Mouse (Mus musculus) heart, embryonic 14.5 days (tissue): ENCODE measurements at regions not wholly inside any gene's neighbourhood (a gene's known extent, or its start where the extent isn't known, plus 50 kb on each side); places are given as distances from the start of the nearest gene placed in this dataset.
A peak's percentile ranks its signal among the peaks of the same experiment; 100 is the strongest.

Experiments used
- ATAC-seq: fragments of 200-750 bp; cut with Nextera tagmentation; 2 replicates; pipeline ENCODE4 v1.8.0; 2017; ENCODE audit warnings: low read depth, moderate TSS enrichment; ENCODE audit not compliant: insufficient number of reproducible peaks, insufficient read depth, low FRiP score
- H3K27ac ChIP-seq, 2 experiments: fragments of 200-500 bp in 1 of 2; fragments of 300-500 bp in 1 of 2; sonication (generic) in 1 of 2; replicated peaks in 1 of 2; 2 replicates each; pipeline ENCODE4 v1.5.1; 2012 to 2014; ENCODE audit warnings: low read depth in 2 of 2, low read length in 2 of 2, control low read depth in 1 of 2, mild to moderate bottlenecking in 1 of 2, mixed read lengths in 1 of 2; ENCODE audit not compliant: control insufficient read depth in 1 of 2, insufficient read depth in 1 of 2
- H3K27me3 ChIP-seq: fragments of 300-500 bp; sonication (generic); 2 replicates; pipeline ENCODE4 v1.6.1; 2014; ENCODE audit warnings: mild to moderate bottlenecking, low read length, control low read depth; ENCODE audit not compliant: control insufficient read depth, insufficient read depth
- H3K36me3 ChIP-seq: fragments of 300-500 bp; sonication (generic); 2 replicates; pipeline ENCODE4 v1.6.1; 2014; ENCODE audit warnings: mild to moderate bottlenecking, control low read depth, low read length, mixed read lengths; ENCODE audit not compliant: control insufficient read depth, insufficient read depth
- H3K4me1 ChIP-seq, 2 experiments: fragments of 200-500 bp in 1 of 2; fragments of 300-500 bp in 1 of 2; sonication (generic) in 1 of 2; 2 replicates each; pipeline ENCODE4 v1.6.1; 2012 to 2014; ENCODE audit warnings: low read length in 2 of 2, control low read depth in 1 of 2, mixed read lengths in 1 of 2; ENCODE audit not compliant: control insufficient read depth in 2 of 2, insufficient read depth in 2 of 2
- H3K4me2 ChIP-seq: fragments of 300-500 bp; sonication (generic); 2 replicates; pipeline ENCODE4 v1.6.1; 2014; ENCODE audit warnings: mild to moderate bottlenecking, low read length
- H3K4me3 ChIP-seq, 2 experiments: fragments of 200-500 bp in 1 of 2; fragments of 300-500 bp in 1 of 2; sonication (generic) in 1 of 2; 2 replicates each; pipeline ENCODE4 v1.5.1; 2012 to 2014; ENCODE audit warnings: low read length in 2 of 2, mild to moderate bottlenecking in 2 of 2, control low read depth in 1 of 2, low read depth in 1 of 2, moderate library complexity in 1 of 2; ENCODE audit not compliant: control insufficient read depth in 1 of 2, insufficient read depth in 1 of 2
- H3K9ac ChIP-seq: fragments of 300-500 bp; sonication (generic); 2 replicates; pipeline ENCODE4 v1.6.1; 2014; ENCODE audit warnings: mild to moderate bottlenecking, low read length
- H3K9me3 ChIP-seq: fragments of 300-500 bp; sonication (generic); 2 replicates; pipeline ENCODE4 v1.6.1; 2016; ENCODE audit warnings: low read length, control low read depth; ENCODE audit not compliant: control insufficient read depth
- WGBS: fragments of 180-500 bp; shearing (Covaris S2); extraction: QIAGEN DNeasy Blood & Tissue Kit; methylation state at CpG from one replicate; pipeline ENCODE4 v1.1.7; 2014; 5-methylcytosine and 5-hydroxymethylcytosine counted together

- 92% methylated on average over 4 of the region's 4 CpGs for WGBS
- no peak overlapping the region for H3K4me3 ChIP-seq
Observed at GRCm38 (mm10) chr6:51301831-51302230, 130.6 kb upstream of the Nfe2l3 start.

GRCm38 (mm10) chr6:51302240-51302639 lies 130.2 kb upstream of the Nfe2l3 start:
- peaks cover 5 to 6% of the 10 kb centered on the region in 2 experiments; a peak in 1 of 4 replicates for H3K4me1 ChIP-seq
- H3K4me2 ChIP-seq, result no peak overlapping the region
- no peak for ATAC-seq
- peaks cover 10% of the 10 kb centered on the region for H3K9me3 ChIP-seq
- H3K27ac ChIP-seq, result no peak overlapping the region
- WGBS, result 92% methylated on average over 7 of the region's 7 CpGs
- H3K9ac ChIP-seq, result no peak overlapping the region
- no peak overlapping the region for H3K4me3 ChIP-seq
- no peaks in the 10 kb centered on the region for H3K36me3 ChIP-seq
- H3K27me3 ChIP-seq, result no peaks in the 10 kb centered on the region

More at GRCm38 (mm10) chr6:51301831-51302230, 130.6 kb upstream of the Nfe2l3 start:
- no peak for ATAC-seq
- no peak overlapping the region for H3K4me2 ChIP-seq
- no peak overlapping the region for H3K27ac ChIP-seq
- no peaks in the 10 kb centered on the region for H3K36me3 ChIP-seq
- peaks cover 10% of the 10 kb centered on the region for H3K9me3 ChIP-seq
- H3K9ac ChIP-seq, result no peak overlapping the region
- no peaks in the 10 kb centered on the region for H3K27me3 ChIP-seq
- H3K4me1 ChIP-seq, result peaks cover 5 to 6% of the 10 kb centered on the region in 2 experiments; a peak in 1 of 4 replicates

GRCm38 (mm10) chr6:51318341-51318740 lies 114.1 kb upstream of the Nfe2l3 start:
- no peaks in the 10 kb centered on the region for H3K9me3 ChIP-seq
- no peak for ATAC-seq
- WGBS, result 23% methylated on average over 2 of the region's 2 CpGs
- peak overlapping the region; percentile 12 to 44; a peak in 2 of 4 replicates for H3K27ac ChIP-seq
- H3K4me3 ChIP-seq, result no peak overlapping the region
- no peaks in the 10 kb centered on the region for H3K36me3 ChIP-seq
- no peak overlapping the region for H3K9ac ChIP-seq
- H3K4me2 ChIP-seq, result no peak overlapping the region
- no peaks in the 10 kb centered on the region for H3K27me3 ChIP-seq
- peaks cover 14 to 26% of the 10 kb centered on the region in 2 experiments for H3K4me1 ChIP-seq

- no peak overlapping the region for H3K9ac ChIP-seq
- no peak for ATAC-seq
- H3K4me1 ChIP-seq, result peaks cover 17 to 29% of the 10 kb centered on the region in 2 experiments
- H3K4me3 ChIP-seq, result no peak overlapping the region
- H3K27ac ChIP-seq, result no peak overlapping the region; a peak in 1 of 4 replicates
- H3K36me3 ChIP-seq, result no peaks in the 10 kb centered on the region
- H3K9me3 ChIP-seq, result no peaks in the 10 kb centered on the region
- 92% methylated on average over 1 of the region's 1 CpGs for WGBS
- no peaks in the 10 kb centered on the region for H3K27me3 ChIP-seq
- H3K4me2 ChIP-seq, result 0 out of 2 replicates have a peak overlapping the region, but pooled peaks have one; percentile 16
Observed at GRCm38 (mm10) chr6:51320019-51320418, 112.5 kb upstream of the Nfe2l3 start.

GRCm38 (mm10) chr6:51320676-51321419 lies 111.6 kb upstream of the Nfe2l3 start:
- 45% methylated on average over 8 of the region's 8 CpGs for WGBS
- 0 out of 2 replicates have a peak, but pooled peaks have one; percentile 21 for ATAC-seq
- peak overlapping the region; percentile 6 to 39; a peak in 2 of 4 replicates for H3K27ac ChIP-seq
- no peaks in the 10 kb centered on the region for H3K27me3 ChIP-seq
- no peak overlapping the region for H3K4me3 ChIP-seq
- peak overlapping the region; percentile 16; the same call in 1 of the 2 replicates for H3K4me2 ChIP-seq
- peak overlapping the region; percentile 9; the same call in 1 of the 2 replicates for H3K9ac ChIP-seq
- peaks cover 22 to 38% of the 10 kb centered on the region in 2 experiments for H3K4me1 ChIP-seq
- no peaks in the 10 kb centered on the region for H3K9me3 ChIP-seq
- no peaks in the 10 kb centered on the region for H3K36me3 ChIP-seq

GRCm38 (mm10) chr6:51326103-51326829 lies 106.2 kb upstream of the Nfe2l3 start:
- no peak overlapping the region for H3K4me3 ChIP-seq
- peaks cover 30 to 39% of the 10 kb centered on the region in 2 experiments for H3K4me1 ChIP-seq

GRCm38 (mm10) chr6:51329070-51329995 lies 103.1 kb upstream of the Nfe2l3 start:
- 56% methylated on average over 13 of the region's 13 CpGs for WGBS
- no peak overlapping the region for H3K4me3 ChIP-seq
- peak overlapping the region; percentile 73 to 77 for H3K27ac ChIP-seq
- no peak overlapping the region for H3K9ac ChIP-seq
- H3K4me2 ChIP-seq, result peak overlapping the region; percentile 31
- ATAC-seq, result no peak
- no peaks in the 10 kb centered on the region for H3K9me3 ChIP-seq
- peaks cover 49 to 60% of the 10 kb centered on the region in 2 experiments for H3K4me1 ChIP-seq
- no peaks in the 10 kb centered on the region for H3K36me3 ChIP-seq
- H3K27me3 ChIP-seq, result no peaks in the 10 kb centered on the region

More at GRCm38 (mm10) chr6:51326103-51326829, 106.2 kb upstream of the Nfe2l3 start:
- Histone ChIP-seq H3K27me3 (no peaks in the 10 kb centered on the region), H3K36me3 (no peaks in the 10 kb centered on the region), H3K4me2 (no peak overlapping the region), H3K9ac (no peak overlapping the region), H3K9me3 (no peaks in the 10 kb centered on the region), H3K27ac (peak overlapping the region in 1 of 2 experiments; percentile 46; a peak in 2 of 4 replicates)
- 50% methylated on average over 2 of the region's 2 CpGs for WGBS
- ATAC-seq, result no peak
